Mouse (Mus musculus): ENCODE results near the gene Mgea5. TPM values are rescaled to one million over a fixed set of nuclear protein-coding genes. Genes with fewer than 3 reads are reported as not detected.

Mgea5 gene
- 10.3 and 10.8 TPM in 2 replicates for polyA plus RNA-seq (2015; fragmentation: Nextera tagmentation; extraction: Ambion mirVana)

- peak; percentile 94 for ATAC-seq
- H3K4me3 ChIP-seq (ENCODE audit: low read depth, low read length) = peak within 1 kb of the TSS; percentile 94
- 2% methylated on average over 64 of the region's 71 CpGs for WGBS (ENCODE audit: insufficient replicate concordance)
Measured at GRCm38 (mm10) chr19:45783181-45783932, at the start of gene Mgea5. TSS of gene Mgea5 (minus strand) at chr19:45783837.

GRCm38 (mm10) chr19:45830679-45831078 lies 47.0 kb upstream of the Mgea5 start:
- no peaks in the 10 kb centered on the region for H3K36me3 ChIP-seq (replicated peaks; ENCODE audit: insufficient read depth, low read length)
- ATAC-seq (no peak), DNase-seq (no peak)
- 26% methylated on average over 2 of the region's 2 CpGs for WGBS (ENCODE audit: insufficient replicate concordance)
- no peak overlapping the region for H3K27ac ChIP-seq (ENCODE audit: low read depth)
- no peak overlapping the region for H3K4me2 ChIP-seq (ENCODE audit: low read depth, low read length)
- TF ChIP-seq EP300 (IDR thresholded peaks at IDR 0.05; ENCODE audit: low read depth) = no peak
- no peak for TF ChIP-seq CTCF (IDR thresholded peaks at IDR 0.05; ENCODE audit: low read depth)
- H3K9me3 ChIP-seq (ENCODE audit: low read length) = no peaks in the 10 kb centered on the region
- no peaks in the 10 kb centered on the region; the same call in 1 of the 2 replicates for H3K4me1 ChIP-seq (ENCODE audit: insufficient read depth)
- H3K27me3 ChIP-seq (ENCODE audit: insufficient read depth, low read length) = no peaks in the 10 kb centered on the region
- H3K9ac ChIP-seq (replicated peaks) = no peak overlapping the region
- H3K4me3 ChIP-seq (ENCODE audit: low read depth, low read length) = no peak overlapping the region

More at GRCm38 (mm10) chr19:45783181-45783932, at the start of gene Mgea5:
- Histone ChIP-seq H3K27ac (ENCODE audit: low read depth) (peak within 1 kb of the TSS; percentile 96), H3K4me2 (ENCODE audit: low read depth, low read length) (peak within 1 kb of the TSS; percentile 90), H3K4me1 (ENCODE audit: insufficient read depth) (peaks cover 28% of the 10 kb centered on the region), H3K9me3 (ENCODE audit: low read length) (no peaks in the 10 kb centered on the region), H3K36me3 (replicated peaks; ENCODE audit: insufficient read depth, low read length) (peaks cover 30% of the 10 kb centered on the region), H3K27me3 (ENCODE audit: insufficient read depth, low read length) (no peaks in the 10 kb centered on the region), H3K9ac (replicated peaks) (peak within 1 kb of the TSS; percentile 84)
- DNase-seq = peak; percentile 98
- TF ChIP-seq CTCF (IDR thresholded peaks at IDR 0.05; ENCODE audit: low read depth) = no peak
- TF ChIP-seq EP300 (IDR thresholded peaks at IDR 0.05; ENCODE audit: low read depth) = peak; percentile 89

DNA sequence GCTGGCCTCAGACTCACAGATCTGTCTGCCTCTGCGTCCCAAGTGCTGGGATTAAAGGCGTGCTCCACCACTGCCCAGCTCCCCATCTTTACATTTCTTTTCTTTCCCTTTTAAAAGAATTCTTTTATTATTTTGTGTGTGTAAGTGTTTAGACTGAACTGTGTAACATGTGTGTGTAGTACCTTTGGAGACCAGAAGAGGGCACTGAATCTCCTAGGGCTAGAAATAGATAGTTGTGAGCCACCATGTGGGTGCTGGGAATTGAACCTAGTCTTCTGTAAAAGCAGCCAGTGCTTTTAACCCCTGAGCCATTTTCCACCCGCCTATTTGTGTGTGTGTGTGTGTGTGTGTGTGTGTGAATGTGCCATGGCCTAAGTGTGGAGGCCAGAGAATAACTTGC lies 44.1 kb upstream of the Mgea5 start:
- Histone ChIP-seq H3K4me1 (ENCODE audit: insufficient read depth) (no peaks in the 10 kb centered on the region; the same call in 1 of the 2 replicates), H3K9ac (replicated peaks) (no peak overlapping the region), H3K27ac (ENCODE audit: low read depth) (no peak overlapping the region), H3K36me3 (replicated peaks; ENCODE audit: insufficient read depth, low read length) (no peaks in the 10 kb centered on the region), H3K4me3 (ENCODE audit: low read depth, low read length) (no peak overlapping the region), H3K4me2 (ENCODE audit: low read depth, low read length) (no peak overlapping the region), H3K9me3 (ENCODE audit: low read length) (no peaks in the 10 kb centered on the region), H3K27me3 (ENCODE audit: insufficient read depth, low read length) (no peaks in the 10 kb centered on the region)
- WGBS (ENCODE audit: insufficient replicate concordance) = 77% methylated on average over 3 of the region's 3 CpGs
- DNase-seq (no peak), ATAC-seq (no peak)
- TF ChIP-seq CTCF (IDR thresholded peaks at IDR 0.05; ENCODE audit: low read depth) = peak; percentile 37
- no peak for TF ChIP-seq EP300 (IDR thresholded peaks at IDR 0.05; ENCODE audit: low read depth)

DNA sequence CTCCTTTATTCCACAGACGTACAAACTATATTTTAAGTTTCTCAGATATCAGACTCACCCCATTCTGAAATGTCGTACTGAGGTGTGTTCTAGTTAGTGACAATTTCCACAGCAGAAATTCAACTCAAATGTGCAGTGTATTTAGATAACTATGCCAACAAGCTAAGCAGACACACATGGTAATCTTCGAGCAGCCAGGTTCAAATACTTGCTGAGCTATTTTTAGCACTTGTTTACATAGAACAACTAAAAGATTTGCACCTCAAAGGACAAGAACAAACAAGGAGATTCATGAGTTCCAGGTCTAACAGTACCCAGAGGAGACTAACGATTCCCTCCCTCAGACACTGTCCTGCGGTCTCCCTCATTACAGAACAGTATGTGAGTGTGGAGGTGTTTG lies 43.5 kb upstream of the Mgea5 start:
- TF ChIP-seq CTCF (IDR thresholded peaks at IDR 0.05; ENCODE audit: low read depth) (no peak), EP300 (IDR thresholded peaks at IDR 0.05; ENCODE audit: low read depth) (no peak)
- no peak for DNase-seq
- no peaks in the 10 kb centered on the region for H3K36me3 ChIP-seq (replicated peaks; ENCODE audit: insufficient read depth, low read length)
- no peaks in the 10 kb centered on the region for H3K9me3 ChIP-seq (ENCODE audit: low read length)
- no peak for ATAC-seq
- H3K4me1 ChIP-seq (ENCODE audit: insufficient read depth) = no peaks in the 10 kb centered on the region; the same call in 1 of the 2 replicates
- no peak overlapping the region for H3K9ac ChIP-seq (replicated peaks)
- H3K4me2 ChIP-seq (ENCODE audit: low read depth, low read length) = no peak overlapping the region
- H3K27ac ChIP-seq (ENCODE audit: low read depth) = no peak overlapping the region
- H3K4me3 ChIP-seq (ENCODE audit: low read depth, low read length) = no peak overlapping the region
- no peaks in the 10 kb centered on the region for H3K27me3 ChIP-seq (ENCODE audit: insufficient read depth, low read length)
- 63% methylated on average over 5 of the region's 5 CpGs for WGBS (ENCODE audit: insufficient replicate concordance)

GRCm38 (mm10) chr19:45826146-45826545 lies 42.5 kb upstream of the Mgea5 start:
- Histone ChIP-seq H3K4me2 (ENCODE audit: low read depth, low read length) (no peak overlapping the region), H3K27me3 (ENCODE audit: insufficient read depth, low read length) (no peaks in the 10 kb centered on the region), H3K9me3 (ENCODE audit: low read length) (no peaks in the 10 kb centered on the region), H3K36me3 (replicated peaks; ENCODE audit: insufficient read depth, low read length) (no peaks in the 10 kb centered on the region), H3K4me3 (ENCODE audit: low read depth, low read length) (no peak overlapping the region), H3K4me1 (ENCODE audit: insufficient read depth) (no peaks in the 10 kb centered on the region; the same call in 1 of the 2 replicates), H3K9ac (replicated peaks) (no peak overlapping the region), H3K27ac (ENCODE audit: low read depth) (no peak overlapping the region)
- no peak for DNase-seq
- 66% methylated on average over 3 of the region's 3 CpGs for WGBS (ENCODE audit: insufficient replicate concordance)
- ATAC-seq = no peak
- no peak for TF ChIP-seq EP300 (IDR thresholded peaks at IDR 0.05; ENCODE audit: low read depth)
- no peak for TF ChIP-seq CTCF (IDR thresholded peaks at IDR 0.05; ENCODE audit: low read depth)

DNA sequence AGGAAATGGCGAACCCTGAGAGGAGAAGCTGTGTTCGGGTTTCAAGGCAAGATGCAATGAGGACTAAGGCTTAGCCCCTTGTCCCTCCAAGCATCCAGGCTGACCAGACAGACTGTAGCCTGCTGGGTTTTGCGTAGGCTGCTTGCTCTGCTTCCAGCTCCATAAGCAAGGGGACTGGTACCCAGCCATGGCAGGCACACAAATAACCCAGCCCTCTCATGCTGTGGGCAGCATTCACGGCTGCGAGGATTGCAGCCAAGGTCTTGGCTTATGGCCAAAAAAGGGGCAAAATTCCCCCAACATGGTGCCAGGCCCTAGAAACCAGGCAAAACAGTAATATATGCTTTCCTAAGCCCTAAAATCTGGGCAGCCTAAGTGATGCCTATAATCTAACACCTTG lies 38.2 kb upstream of the Mgea5 start:
- Histone ChIP-seq H3K4me3 (ENCODE audit: low read depth, low read length) (no peak overlapping the region), H3K4me2 (ENCODE audit: low read depth, low read length) (no peak overlapping the region), H3K4me1 (ENCODE audit: insufficient read depth) (no peaks in the 10 kb centered on the region; the same call in 1 of the 2 replicates), H3K9me3 (ENCODE audit: low read length) (no peaks in the 10 kb centered on the region), H3K36me3 (replicated peaks; ENCODE audit: insufficient read depth, low read length) (0 out of 2 replicates have a peak, but pooled peaks cover 2% of the 10 kb centered on the region), H3K27me3 (ENCODE audit: insufficient read depth, low read length) (0 out of 2 replicates have a peak, but pooled peaks cover 3% of the 10 kb centered on the region), H3K27ac (ENCODE audit: low read depth) (no peak overlapping the region), H3K9ac (replicated peaks) (no peak overlapping the region)
- no peak for TF ChIP-seq CTCF (IDR thresholded peaks at IDR 0.05; ENCODE audit: low read depth)
- no peak for TF ChIP-seq EP300 (IDR thresholded peaks at IDR 0.05; ENCODE audit: low read depth)
- ATAC-seq = no peak
- no peak for DNase-seq
- WGBS (ENCODE audit: insufficient replicate concordance) = 68% methylated on average over 5 of the region's 5 CpGs
